Mouse (Mus musculus) embryonic facial prominence, embryonic 11.5 days (tissue): ENCODE results near the gene Dip2b. TPM values are rescaled to one million over a fixed set of nuclear protein-coding genes. Genes with fewer than 3 reads are reported as not detected.

Experiments
- ATAC-seq: fragments of 200-750 bp; cut with Nextera tagmentation; replicated peaks from 2 replicates; pipeline ENCODE4 v1.8.0; 2017; ENCODE audit warnings: low read depth; ENCODE audit not compliant: insufficient number of reproducible peaks, low FRiP score, low TSS enrichment
- DNase-seq: peaks from one replicate; pipeline ENCODE4 v3.0.0-alpha.2; 2015; ENCODE audit warnings: low spot score
- H3K27ac ChIP-seq: fragments of 300-500 bp; sonication (generic); replicated peaks from 2 replicates; pipeline ENCODE4 v1.5.1; 2014; ENCODE audit warnings: mild to moderate bottlenecking, low read depth, low read length, control low read depth
- H3K27me3 ChIP-seq: fragments of 300-500 bp; sonication (generic); 2 replicates; pipeline ENCODE4 v1.6.1; 2014; ENCODE audit warnings: mild to moderate bottlenecking, low read length, moderate library complexity, mixed read lengths; ENCODE audit not compliant: control insufficient read depth, insufficient read depth
- H3K36me3 ChIP-seq: fragments of 300-500 bp; sonication (generic); replicated peaks from 2 replicates; pipeline ENCODE4 v1.6.1; 2014; ENCODE audit warnings: low read depth, mild to moderate bottlenecking, low read length, moderate library complexity, mixed read lengths; ENCODE audit not compliant: control insufficient read depth, insufficient read depth
- H3K4me1 ChIP-seq: fragments of 300-500 bp; sonication (generic); 2 replicates; pipeline ENCODE4 v1.6.1; 2014; ENCODE audit warnings: low read length, mixed read lengths; ENCODE audit not compliant: control insufficient read depth, insufficient read depth
- H3K4me2 ChIP-seq: fragments of 300-500 bp; sonication (generic); 2 replicates; pipeline ENCODE4 v1.6.1; 2014; ENCODE audit warnings: low read depth, mild to moderate bottlenecking, control low read depth, low read length, moderate library complexity
- H3K4me3 ChIP-seq: fragments of 300-500 bp; sonication (generic); 2 replicates; pipeline ENCODE4 v1.5.1; 2014; ENCODE audit warnings: low read depth, low read length, control low read depth
- H3K9ac ChIP-seq: fragments of 300-500 bp; sonication (generic); replicated peaks from 2 replicates; pipeline ENCODE4 v1.6.1; 2014; ENCODE audit warnings: mild to moderate bottlenecking, control low read depth, low read length
- H3K9me3 ChIP-seq: fragments of 300-500 bp; sonication (generic); replicated peaks from 2 replicates; pipeline ENCODE4 v1.6.1; 2016; ENCODE audit warnings: mild to moderate bottlenecking, low read length, inconsistent platforms, mixed read lengths; ENCODE audit not compliant: control insufficient read depth
- WGBS: fragments of 180-500 bp; shearing (Covaris S2); extraction: QIAGEN DNeasy Blood & Tissue Kit; methylation state at CpG from one replicate; pipeline ENCODE4 v1.1.7; 2014; 5-methylcytosine and 5-hydroxymethylcytosine counted together
- polyA plus RNA-seq: library from polyadenylated mRNA; unstranded; fragments of >200 nt; fragmentation: Nextera tagmentation; extraction: Ambion mirVana; gene quantifications from 2 replicates; pipeline ENCODE4 v1.2.1, GENCODE M21; 2014

Dip2b gene
- polyA plus RNA-seq, 1 experiment from 2014 or later = 15.4 TPM

GRCm38 (mm10) chr15:100058143-100058542, 19.7 kb downstream of the Dip2b start:
- Histone ChIP-seq H3K4me2 (no peak overlapping the region), H3K36me3 (no peaks in the 10 kb centered on the region), H3K9me3 (no peaks in the 10 kb centered on the region), H3K4me1 (no peaks in the 10 kb centered on the region), H3K27me3 (no peaks in the 10 kb centered on the region), H3K27ac (no peak overlapping the region), H3K4me3 (no peak overlapping the region), H3K9ac (no peak overlapping the region)
- DNase-seq (no peak), ATAC-seq (no peak)
- 90% methylated on average over 3 of the region's 3 CpGs for WGBS

- Histone ChIP-seq H3K4me2 (no peak overlapping the region), H3K4me3 (no peak overlapping the region), H3K9me3 (no peaks in the 10 kb centered on the region), H3K36me3 (no peaks in the 10 kb centered on the region), H3K4me1 (no peaks in the 10 kb centered on the region), H3K9ac (no peak overlapping the region), H3K27ac (no peak overlapping the region), H3K27me3 (no peaks in the 10 kb centered on the region)
- DNase-seq (no peak), ATAC-seq (no peak)
- WGBS = 72% methylated on average over 11 of the region's 11 CpGs
These were observed 20.4 kb downstream of the Dip2b start for GRCm38 (mm10) chr15:100058912-100059311.

DNA sequence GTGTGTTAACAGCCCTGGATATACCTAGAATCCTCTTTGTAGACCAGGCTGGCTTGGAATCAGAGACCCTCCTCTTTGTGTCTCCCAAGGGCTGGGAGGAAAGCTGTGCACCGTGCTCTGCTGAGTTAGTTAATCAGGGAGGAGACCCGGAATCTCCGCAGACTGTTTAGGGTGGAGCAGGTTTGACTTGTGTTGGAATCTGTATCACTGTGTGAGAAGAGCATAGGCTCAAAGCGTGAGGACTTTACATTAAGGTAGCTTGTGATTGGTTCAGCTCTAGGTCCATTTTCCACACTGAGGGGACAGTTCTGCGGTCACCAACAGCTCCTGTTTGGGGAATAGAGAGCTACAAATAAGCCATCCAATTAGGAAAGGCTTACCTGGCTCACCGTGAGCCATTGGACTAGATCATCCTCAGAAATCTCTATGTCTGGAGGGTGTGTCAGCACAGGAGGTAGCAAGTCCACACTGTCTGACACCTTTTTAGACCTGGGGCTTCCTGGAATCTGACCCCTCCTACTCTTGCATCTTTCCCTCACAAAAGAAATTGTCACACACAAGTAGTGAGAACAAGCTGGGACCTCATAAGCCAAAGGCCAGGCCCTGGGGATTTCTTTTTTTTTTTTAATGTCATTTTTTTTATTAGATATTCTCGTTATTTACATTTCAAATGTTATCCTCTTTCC, 21.3 kb downstream of the Dip2b start:
- ATAC-seq = no peak
- Histone ChIP-seq H3K27me3 (no peaks in the 10 kb centered on the region), H3K4me3 (no peak overlapping the region), H3K27ac (no peak overlapping the region), H3K4me1 (no peaks in the 10 kb centered on the region), H3K9ac (no peak overlapping the region), H3K4me2 (no peak overlapping the region), H3K36me3 (no peaks in the 10 kb centered on the region), H3K9me3 (no peaks in the 10 kb centered on the region)
- DNase-seq = no peak
- 81% methylated on average over 7 of the region's 7 CpGs for WGBS

DNA sequence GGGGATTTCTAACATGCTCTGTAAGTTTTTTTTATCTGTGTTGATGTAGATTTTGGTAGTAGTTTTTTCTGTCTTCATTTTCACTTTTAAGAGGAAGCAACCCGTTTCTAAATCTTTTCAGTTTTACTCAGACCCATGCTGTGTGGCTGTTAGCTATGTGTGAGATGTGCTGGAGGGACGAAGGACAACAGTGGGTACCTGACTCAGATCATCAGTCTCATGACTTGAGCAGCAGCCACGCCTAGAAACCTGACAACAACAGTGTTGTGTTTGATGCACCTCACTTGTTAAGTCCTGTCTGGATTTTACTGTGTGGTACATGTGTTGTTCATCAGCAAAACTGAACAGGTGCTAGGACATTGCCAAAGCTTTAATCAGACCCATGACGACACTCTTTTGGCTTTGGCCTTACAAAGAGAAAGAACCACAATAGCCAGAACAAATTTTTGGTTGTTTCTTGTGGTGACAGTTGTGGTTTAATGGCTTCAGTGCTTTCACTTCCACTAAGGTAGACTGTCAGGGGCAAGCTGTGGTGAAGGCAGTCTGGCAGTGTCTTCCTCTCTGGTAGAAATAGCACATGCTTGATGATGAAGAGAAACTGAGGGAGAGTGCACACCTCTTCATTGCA, 22.2 kb downstream of the Dip2b start:
- Histone ChIP-seq H3K4me3 (no peak overlapping the region), H3K27me3 (no peaks in the 10 kb centered on the region), H3K4me2 (no peak overlapping the region), H3K9me3 (no peaks in the 10 kb centered on the region), H3K4me1 (no peaks in the 10 kb centered on the region), H3K9ac (no peak overlapping the region), H3K27ac (no peak overlapping the region), H3K36me3 (no peaks in the 10 kb centered on the region)
- no peak for DNase-seq
- no peak for ATAC-seq
- 84% methylated on average over 4 of the region's 4 CpGs for WGBS

DNA sequence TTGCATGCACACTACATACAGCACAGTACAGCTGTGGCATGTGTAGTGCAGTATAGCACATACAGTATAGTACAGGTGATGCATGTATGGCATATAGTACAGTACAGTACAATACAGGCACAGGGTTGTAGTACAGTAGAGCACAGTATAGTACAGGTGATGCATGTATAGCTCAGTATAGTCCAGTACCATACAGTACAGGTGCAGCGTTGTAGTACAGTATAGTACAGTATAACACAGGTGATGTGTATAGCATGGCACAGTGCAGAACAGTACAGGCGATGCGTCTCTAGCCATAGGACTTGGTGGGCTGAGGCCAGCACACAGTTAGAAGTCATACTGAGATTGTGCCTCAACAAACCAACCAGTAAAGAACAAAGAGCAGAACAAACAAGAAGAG, 22.9 kb downstream of the Dip2b start:
- DNase-seq = no peak
- Histone ChIP-seq H3K9me3 (no peaks in the 10 kb centered on the region), H3K4me2 (no peak overlapping the region), H3K27me3 (no peaks in the 10 kb centered on the region), H3K4me3 (no peak overlapping the region), H3K27ac (no peak overlapping the region), H3K9ac (no peak overlapping the region), H3K36me3 (no peaks in the 10 kb centered on the region), H3K4me1 (no peaks in the 10 kb centered on the region)
- peak; percentile 52; the same call in 1 of the 2 replicates for ATAC-seq
- WGBS = 89% methylated on average over 3 of the region's 3 CpGs

GRCm38 (mm10) chr15:100063229-100063773, 24.8 kb downstream of the Dip2b start:
- no peak overlapping the region for H3K9ac ChIP-seq
- DNase-seq (no peak), ATAC-seq (no peak)
- no peaks in the 10 kb centered on the region for H3K9me3 ChIP-seq
- no peaks in the 10 kb centered on the region for H3K4me1 ChIP-seq
- no peaks in the 10 kb centered on the region for H3K27me3 ChIP-seq
- H3K36me3 ChIP-seq = no peaks in the 10 kb centered on the region
- no peak overlapping the region for H3K4me3 ChIP-seq
- WGBS = 94% methylated on average over 11 of the region's 13 CpGs
- no peak overlapping the region for H3K4me2 ChIP-seq
- no peak overlapping the region for H3K27ac ChIP-seq

DNA sequence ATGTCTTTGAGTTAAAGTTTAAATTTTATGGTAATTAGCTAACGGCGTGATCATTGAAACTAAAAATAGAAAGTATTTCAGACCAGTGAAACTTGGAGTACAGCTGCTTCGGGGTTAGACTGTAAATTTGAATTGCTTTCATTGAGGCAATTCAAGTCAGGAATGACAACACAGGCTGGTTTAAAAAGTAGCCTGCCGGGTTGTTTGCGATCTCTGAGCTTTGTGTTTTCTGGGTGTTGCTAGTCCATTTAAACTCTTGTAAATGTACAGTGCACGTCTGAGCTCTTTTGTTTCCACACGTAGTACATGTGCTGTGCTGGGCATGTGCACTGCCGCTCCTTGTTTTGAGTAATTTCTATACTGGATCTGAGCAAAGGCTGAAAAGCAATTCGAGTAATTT, 28.2 kb downstream of the Dip2b start:
- Histone ChIP-seq H3K27me3 (no peaks in the 10 kb centered on the region), H3K9me3 (no peaks in the 10 kb centered on the region), H3K27ac (no peak overlapping the region), H3K9ac (no peak overlapping the region), H3K4me1 (no peaks in the 10 kb centered on the region), H3K4me2 (no peak overlapping the region), H3K4me3 (no peak overlapping the region), H3K36me3 (no peaks in the 10 kb centered on the region)
- ATAC-seq (no peak), DNase-seq (no peak)
- 88% methylated on average over 9 of the region's 9 CpGs for WGBS

DNA sequence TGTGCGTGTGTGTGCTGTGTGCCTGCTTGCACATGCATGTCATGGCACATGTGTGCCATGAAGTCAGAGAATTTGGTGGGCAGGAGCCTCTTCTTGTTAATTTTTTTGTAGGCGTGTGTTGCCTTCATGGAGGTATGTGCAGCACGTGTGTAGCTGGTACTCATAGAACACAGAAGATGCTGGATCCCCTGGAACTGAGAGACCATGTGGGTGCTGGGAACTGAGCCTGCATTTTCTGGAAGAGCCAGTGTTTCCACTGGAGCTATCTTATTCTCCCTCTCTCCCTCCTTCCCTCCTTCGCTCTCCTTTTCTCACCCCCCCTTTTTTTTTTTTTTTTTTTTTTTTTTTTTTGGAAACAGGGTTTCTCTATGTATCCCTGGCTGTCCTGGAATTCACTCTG, 30.6 kb downstream of the Dip2b start:
- no peaks in the 10 kb centered on the region for H3K36me3 ChIP-seq
- H3K4me1 ChIP-seq = no peaks in the 10 kb centered on the region
- DNase-seq (no peak), ATAC-seq (no peak)
- no peaks in the 10 kb centered on the region for H3K27me3 ChIP-seq
- H3K9me3 ChIP-seq = no peaks in the 10 kb centered on the region
- H3K4me2 ChIP-seq = no peak overlapping the region
- no peak overlapping the region for H3K27ac ChIP-seq
- no peak overlapping the region for H3K4me3 ChIP-seq
- H3K9ac ChIP-seq = no peak overlapping the region
- WGBS = 90% methylated on average over 4 of the region's 4 CpGs
